8 mouse cellular contexts compared by ENCODE assay signal in the genomic region with DNA sequence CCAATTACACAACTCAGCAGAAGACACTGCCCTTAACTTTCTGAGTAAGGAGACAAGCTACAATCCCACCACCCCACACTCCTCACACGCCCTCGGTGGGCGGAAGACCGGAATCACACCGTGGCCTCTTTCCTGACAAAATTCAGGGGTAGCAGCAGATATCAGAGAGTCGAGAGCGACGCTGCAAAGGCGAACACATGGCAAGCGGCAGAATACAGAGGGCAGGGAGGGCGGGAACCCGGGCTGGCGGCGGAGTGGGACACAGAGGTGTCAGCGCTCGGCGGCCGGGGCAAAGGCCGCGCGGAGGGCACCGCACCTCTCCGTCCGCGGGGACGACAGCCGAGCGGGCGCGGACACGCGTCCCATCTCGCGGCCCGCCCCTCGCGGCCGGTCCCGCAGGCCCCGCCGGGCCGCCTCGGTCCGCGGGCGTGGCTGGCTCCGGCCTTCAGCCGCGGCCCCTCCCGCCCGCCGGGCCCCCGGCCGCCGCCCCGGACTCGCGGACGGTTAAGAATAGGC. TPM values are rescaled to one million over a fixed set of nuclear protein-coding genes. Genes with fewer than 3 reads are reported as not detected.
DNase-seq lines count a peak whose midpoint lies in the region; ATAC-seq and TF ChIP-seq lines count a peak whose summit lies in the region.

No protein-coding gene starts in this region.

- no peaks in the 10 kb centered on the region for H3K36me3 ChIP-seq in heart, embryonic 12.5 days
- no peaks in the 10 kb centered on the region for H3K36me3 ChIP-seq in embryonic facial prominence, embryonic 15.5 days
- no peaks in the 10 kb centered on the region for H3K36me3 ChIP-seq in hindbrain, embryonic 15.5 days
- H3K36me3 ChIP-seq in lung, postnatal 0 days (ENCODE audit: insufficient read depth, low read length): no peaks in the 10 kb centered on the region

- H3K27ac ChIP-seq in heart, embryonic 12.5 days (ENCODE audit: poor library complexity, severe bottlenecking): peak overlapping the region; percentile 85
- peak overlapping the region; percentile 87 for H3K27ac ChIP-seq in embryonic facial prominence, embryonic 15.5 days (replicated peaks)
- H3K27ac ChIP-seq in hindbrain, embryonic 15.5 days (replicated peaks): peak overlapping the region; percentile 92
- peak overlapping the region; percentile 94 for H3K27ac ChIP-seq in lung, postnatal 0 days (ENCODE audit: low read length)

- H3K4me3 ChIP-seq in heart, embryonic 12.5 days: peak overlapping the region; percentile 93
- H3K4me3 ChIP-seq in embryonic facial prominence, embryonic 15.5 days (replicated peaks): peak overlapping the region; percentile 82
- peak overlapping the region; percentile 93 for H3K4me3 ChIP-seq in hindbrain, embryonic 15.5 days
- H3K4me3 ChIP-seq in lung, postnatal 0 days (ENCODE audit: low read depth, low read length): peak overlapping the region; percentile 91

- peak overlapping the region; percentile 84 for H3K4me2 ChIP-seq in heart, embryonic 12.5 days
- peak overlapping the region; percentile 64 for H3K4me2 ChIP-seq in embryonic facial prominence, embryonic 15.5 days (replicated peaks)
- H3K4me2 ChIP-seq in hindbrain, embryonic 15.5 days: peak overlapping the region; percentile 93
- peak overlapping the region; percentile 73 for H3K4me2 ChIP-seq in lung, postnatal 0 days (replicated peaks; ENCODE audit: low read depth, low read length)

- H3K9me3 ChIP-seq in heart, embryonic 12.5 days (replicated peaks): no peaks in the 10 kb centered on the region
- H3K9me3 ChIP-seq in embryonic facial prominence, embryonic 15.5 days (replicated peaks): no peaks in the 10 kb centered on the region
- no peaks in the 10 kb centered on the region for H3K9me3 ChIP-seq in hindbrain, embryonic 15.5 days
- no peaks in the 10 kb centered on the region for H3K9me3 ChIP-seq in lung, postnatal 0 days (ENCODE audit: low read length)

- peak overlapping the region; percentile 94 for H3K9ac ChIP-seq in heart, embryonic 12.5 days
- peak overlapping the region; percentile 92 for H3K9ac ChIP-seq in embryonic facial prominence, embryonic 15.5 days
- H3K9ac ChIP-seq in hindbrain, embryonic 15.5 days: peak overlapping the region; percentile 94
- peak overlapping the region; percentile 77 for H3K9ac ChIP-seq in lung, postnatal 0 days (replicated peaks; ENCODE audit: low read depth)

- no peak for TF ChIP-seq CTCF in lung, postnatal 0 days (IDR thresholded peaks at IDR 0.05)

- no peak for TF ChIP-seq EP300 in lung, postnatal 0 days (IDR thresholded peaks at IDR 0.05)

- WGBS in heart, embryonic 12.5 days: 5% methylated on average over 54 of the region's 59 CpGs
- under 1% methylated on average over 54 of the region's 59 CpGs for WGBS in embryonic facial prominence, embryonic 15.5 days
- WGBS in hindbrain, embryonic 15.5 days: under 1% methylated on average over 36 of the region's 59 CpGs
- under 1% methylated on average over 23 of the region's 59 CpGs for WGBS in lung, postnatal 0 days

- DNase-seq in heart, adult 18-20 months: no peak
- peak; percentile 34 for DNase-seq in ES-CJ7 (ENCODE audit: low read depth, low spot score)
- peak; percentile 64 for DNase-seq in lung, postnatal 0 days (ENCODE audit: low spot score)
- peak; percentile 58 for DNase-seq in retina, embryonic 14.5 days (ENCODE audit: low spot score)
- no peak for DNase-seq in layer of hippocampus, adult 9-11 months

- peaks cover 26% of the 10 kb centered on the region for H3K4me1 ChIP-seq in heart, embryonic 12.5 days (replicated peaks)
- H3K4me1 ChIP-seq in embryonic facial prominence, embryonic 15.5 days: peaks cover 20% of the 10 kb centered on the region
- peaks cover 34% of the 10 kb centered on the region for H3K4me1 ChIP-seq in hindbrain, embryonic 15.5 days (replicated peaks)
- H3K4me1 ChIP-seq in lung, postnatal 0 days (ENCODE audit: insufficient read depth, low read depth, low read length): peaks cover 12% of the 10 kb centered on the region; the same call in 1 of the 2 replicates

- H3K27me3 ChIP-seq in heart, embryonic 12.5 days (replicated peaks): peaks cover 30% of the 10 kb centered on the region
- no peaks in the 10 kb centered on the region for H3K27me3 ChIP-seq in embryonic facial prominence, embryonic 15.5 days
- H3K27me3 ChIP-seq in hindbrain, embryonic 15.5 days: no peaks in the 10 kb centered on the region
- no peaks in the 10 kb centered on the region for H3K27me3 ChIP-seq in lung, postnatal 0 days (replicated peaks; ENCODE audit: insufficient read depth, low read length)

- peak; percentile 87 for ATAC-seq in heart, embryonic 12.5 days (ENCODE audit: insufficient number of reproducible peaks, low FRiP score)
- peak; percentile 77 for ATAC-seq in embryonic facial prominence, embryonic 15.5 days (ENCODE audit: insufficient number of reproducible peaks, low FRiP score, low TSS enrichment, low read depth)
- peak; percentile 73 for ATAC-seq in hindbrain, embryonic 15.5 days (ENCODE audit: low FRiP score, low read depth)
- peak; percentile 73 for ATAC-seq in lung, postnatal 0 days

RNA-seq across cellular contexts. Expression of a gene that starts 0.4 kb away (rescaled TPM):
- 88.9 and 92.0 TPM in 2 replicates for polyA plus RNA-seq in heart, embryonic 12.5 days (2016; fragmentation: Nextera tagmentation; extraction: Ambion mirVana)
- total RNA-seq in heart, adult 18-20 months (2021): 100 to 1,000 TPM; 106 to 109 TPM
- polyA plus RNA-seq in embryonic facial prominence, embryonic 15.5 days (2015; fragmentation: Nextera tagmentation; extraction: Ambion mirVana): 95.4 and 99.2 TPM in 2 replicates
- polyA plus RNA-seq in hindbrain, embryonic 15.5 days (2015; fragmentation: Nextera tagmentation; extraction: Ambion mirVana): 81.3 and 82.5 TPM in 2 replicates
- polyA plus RNA-seq in lung, postnatal 0 days (2015; fragmentation: Nextera tagmentation; extraction: Ambion mirVana): 166 and 190 TPM in 2 replicates

Comparison
In these comparisons a context has a peak if more than half of its experiments do, and no peak if none do; other contexts are left out.
1. DNase-seq: peak in ES-CJ7 (single experiment), lung, postnatal 0 days (single experiment) and retina, embryonic 14.5 days (single experiment); none in heart, adult 18-20 months (0 of 2) and layer of hippocampus, adult 9-11 months (single experiment).
2. Peak in every context shown above with its lines, with median percentiles within 50 percentile points of each other: ATAC-seq, H3K27ac ChIP-seq, H3K4me2 ChIP-seq, H3K4me3 ChIP-seq and H3K9ac ChIP-seq.